Mouse (Mus musculus): ENCODE results near the gene Dst.

Gene Dst

DNA sequence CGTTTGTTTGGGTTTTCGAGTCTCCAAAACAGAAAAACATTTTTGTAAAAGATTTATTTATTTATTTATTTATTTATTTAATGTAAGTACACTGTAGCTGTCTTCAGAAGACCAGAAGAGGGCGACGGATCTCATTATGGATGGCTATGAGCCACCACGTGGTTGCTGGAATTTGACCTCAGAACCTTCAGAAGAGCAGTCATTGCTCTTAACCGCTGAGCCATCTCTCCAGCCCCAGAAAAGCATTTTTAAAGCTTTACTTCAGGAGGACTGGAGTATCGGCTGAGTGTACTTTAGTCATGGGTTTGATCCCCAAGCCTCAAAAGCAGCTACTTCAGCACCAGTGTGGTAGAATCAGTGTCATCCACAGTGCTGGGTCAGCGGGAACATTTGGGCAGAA, 266.9 kb downstream of the Dst start:
- no peak for DNase-seq (ENCODE audit: low spot score)

GRCm38 (mm10) chr1:34178022-34178727, 270.1 kb downstream of the Dst start:
- DNase-seq (ENCODE audit: low spot score) = no peak

DNA sequence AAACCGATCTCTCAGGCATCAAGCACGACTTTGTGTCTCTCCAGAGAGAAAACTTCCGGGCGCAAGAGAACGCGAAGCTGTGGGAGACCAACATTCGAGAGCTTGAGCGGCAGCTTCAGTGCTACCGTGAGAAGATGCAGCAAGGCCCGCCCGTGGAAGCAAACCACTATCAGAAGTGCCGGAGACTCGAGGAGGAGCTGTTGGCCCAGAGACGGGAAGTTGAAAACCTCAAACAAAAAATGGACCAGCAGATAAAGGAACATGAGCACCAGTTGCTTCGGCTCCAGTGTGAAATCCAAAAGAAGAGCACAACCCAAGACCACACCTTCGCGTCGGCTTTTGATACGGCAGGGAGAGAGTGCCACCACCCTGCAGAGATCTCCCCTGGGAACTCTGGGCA, 271.7 kb downstream of the Dst start:
- DNase-seq (ENCODE audit: low spot score) = no peak

- no peak for DNase-seq (ENCODE audit: low spot score)
These were observed 274.6 kb downstream of the Dst start for GRCm38 (mm10) chr1:34182406-34183249.

- DNase-seq (ENCODE audit: low spot score) = no peak
These were observed 275.4 kb downstream of the Dst start for GRCm38 (mm10) chr1:34183250-34183926.

GRCm38 (mm10) chr1:34184266-34184665, 276.2 kb downstream of the Dst start:
- no peak for DNase-seq (ENCODE audit: low spot score)

DNA sequence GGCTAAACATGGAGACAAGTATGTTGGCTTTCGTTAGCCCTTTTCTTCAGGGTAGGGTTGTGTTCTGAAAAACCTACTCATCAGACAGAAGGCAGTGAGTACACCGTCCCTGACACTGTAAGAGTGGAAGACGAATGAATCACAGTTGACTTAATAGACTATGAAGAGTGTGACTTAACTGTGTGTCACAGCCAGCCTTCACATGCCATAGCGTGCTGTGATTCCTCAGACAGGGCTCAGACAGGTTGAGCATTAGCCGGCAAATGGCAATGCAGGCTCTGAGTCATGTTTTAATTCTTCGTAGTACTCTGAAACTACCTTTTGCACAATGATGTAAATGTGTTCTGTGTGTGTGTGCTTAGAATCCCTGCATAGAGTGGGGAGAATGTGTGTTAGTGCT, 278.0 kb downstream of the Dst start:
- no peak for DNase-seq (ENCODE audit: low spot score)

DNA sequence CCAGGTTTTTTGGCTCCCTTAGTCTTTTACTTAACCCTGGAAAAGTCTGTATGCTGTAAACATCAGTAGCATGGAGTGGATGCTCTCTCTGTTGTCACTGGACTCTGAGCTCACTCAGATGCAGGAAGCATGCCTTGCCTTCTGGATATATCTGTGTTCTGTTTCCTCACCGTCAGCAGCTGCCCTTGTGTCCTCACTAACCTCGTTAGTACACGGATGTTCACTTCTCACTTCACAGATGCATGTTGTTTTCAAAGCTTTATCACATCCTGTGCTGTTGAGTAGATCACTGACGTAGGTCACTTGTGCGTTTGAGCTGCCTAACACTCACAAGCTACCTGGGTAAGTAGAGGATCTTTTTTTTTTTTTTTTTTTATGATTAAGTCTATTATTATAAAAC, 279.5 kb downstream of the Dst start:
- DNase-seq (ENCODE audit: low spot score) = no peak

DNA sequence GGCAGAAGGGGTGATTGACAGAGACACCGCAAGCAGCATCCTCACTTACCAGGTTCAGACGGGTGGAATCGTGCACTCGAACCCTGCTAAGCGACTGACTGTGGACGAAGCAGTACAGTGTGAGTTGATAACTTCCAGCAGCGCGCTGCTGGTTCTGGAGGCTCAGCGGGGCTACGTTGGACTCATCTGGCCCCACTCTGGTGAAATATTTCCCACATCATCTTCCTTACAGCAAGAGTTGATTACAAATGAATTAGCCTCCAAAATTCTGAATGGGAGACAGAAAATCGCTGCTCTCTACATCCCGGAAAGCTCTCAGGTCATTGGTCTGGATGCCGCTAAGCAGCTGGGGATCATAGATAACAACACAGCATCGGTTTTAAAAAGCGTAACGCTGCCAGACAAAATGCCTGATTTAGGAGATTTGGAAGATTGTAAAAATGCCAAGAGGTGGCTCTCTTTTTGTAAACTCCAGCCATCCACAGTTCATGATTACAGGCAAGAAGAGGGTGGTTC, 280.8 kb downstream of the Dst start:
- DNase-seq (ENCODE audit: low spot score) = no peak

DNA sequence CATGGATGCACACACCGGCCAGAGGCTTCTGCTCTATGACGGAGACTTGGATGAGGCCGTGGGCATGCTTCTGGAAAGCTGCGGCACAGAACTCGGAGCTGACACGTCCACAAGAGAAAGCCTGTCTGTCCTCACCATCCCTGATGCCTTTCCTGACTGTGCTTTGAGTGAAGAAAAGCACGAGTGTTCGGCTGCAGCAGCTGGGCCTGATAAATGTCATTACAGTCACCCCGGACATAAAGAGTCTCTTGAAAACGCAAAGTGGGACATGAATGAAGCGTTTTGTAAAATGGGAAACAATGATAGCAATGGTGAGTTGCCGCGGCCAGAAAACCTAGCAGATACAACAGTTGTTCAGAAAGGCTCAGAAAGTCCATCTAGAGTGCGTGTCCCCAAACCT, 281.3 kb downstream of the Dst start:
- DNase-seq (ENCODE audit: low spot score) = no peak

DNA sequence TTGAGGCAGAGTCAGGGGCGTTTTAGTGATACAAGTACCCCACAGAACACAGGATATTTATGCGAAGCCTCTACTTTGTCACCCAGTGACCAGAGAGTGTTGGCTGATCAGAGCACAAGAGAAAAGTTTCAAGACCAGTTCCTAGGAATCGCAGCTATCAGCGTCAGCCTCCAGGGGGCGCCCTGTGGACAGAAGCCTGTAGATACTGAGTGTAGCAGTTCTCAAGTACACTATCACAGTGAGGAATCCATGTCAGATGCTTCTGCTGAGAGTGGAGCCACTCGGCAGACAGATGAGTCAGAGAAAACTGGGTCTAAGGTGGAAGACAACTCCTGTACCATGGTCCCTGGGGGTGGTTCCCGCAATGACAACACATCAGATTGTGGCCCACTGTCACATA, 281.9 kb downstream of the Dst start:
- peak; percentile 52 for DNase-seq (ENCODE audit: low spot score)

DNA sequence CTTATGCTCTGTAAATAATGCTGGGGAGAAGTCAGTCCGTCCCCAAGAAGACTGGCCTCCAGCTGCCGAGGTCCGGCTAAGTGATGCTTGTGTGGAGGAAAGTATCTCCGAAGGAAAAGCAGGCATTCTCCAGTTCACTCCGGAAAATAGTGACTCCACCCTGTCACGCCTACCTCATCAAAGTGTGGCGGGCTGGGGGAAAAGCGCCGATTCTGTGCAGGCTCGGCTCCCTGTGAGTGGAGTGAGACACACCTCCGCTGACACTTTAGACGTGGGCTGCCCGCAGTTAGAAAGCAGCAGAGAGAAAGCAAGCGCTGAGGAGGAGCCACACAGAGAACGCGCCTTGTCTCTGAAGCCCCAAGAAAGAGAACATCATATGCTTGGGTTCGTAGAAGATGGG, 284.1 kb downstream of the Dst start:
- DNase-seq (ENCODE audit: low spot score) = no peak

DNA sequence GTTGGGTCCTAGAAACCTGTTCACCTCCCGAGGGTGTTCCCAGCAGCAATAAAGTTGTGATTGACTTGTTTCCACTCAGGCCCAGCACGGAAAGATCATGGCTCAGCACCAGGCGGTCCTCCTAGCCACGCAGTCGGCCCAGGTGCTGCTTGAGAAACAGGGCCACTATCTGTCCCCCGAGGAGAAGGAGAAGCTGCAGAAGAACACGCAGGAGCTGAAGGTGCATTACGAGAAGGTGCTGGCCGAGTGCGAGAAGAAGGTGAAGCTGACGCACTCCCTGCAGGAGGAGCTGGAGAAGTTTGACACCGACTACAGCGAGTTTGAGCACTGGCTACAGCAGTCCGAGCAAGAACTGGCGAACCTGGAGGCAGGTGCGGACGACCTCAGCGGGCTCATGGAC, 292.8 kb downstream of the Dst start:
- DNase-seq (ENCODE audit: low spot score) = no peak

DNA sequence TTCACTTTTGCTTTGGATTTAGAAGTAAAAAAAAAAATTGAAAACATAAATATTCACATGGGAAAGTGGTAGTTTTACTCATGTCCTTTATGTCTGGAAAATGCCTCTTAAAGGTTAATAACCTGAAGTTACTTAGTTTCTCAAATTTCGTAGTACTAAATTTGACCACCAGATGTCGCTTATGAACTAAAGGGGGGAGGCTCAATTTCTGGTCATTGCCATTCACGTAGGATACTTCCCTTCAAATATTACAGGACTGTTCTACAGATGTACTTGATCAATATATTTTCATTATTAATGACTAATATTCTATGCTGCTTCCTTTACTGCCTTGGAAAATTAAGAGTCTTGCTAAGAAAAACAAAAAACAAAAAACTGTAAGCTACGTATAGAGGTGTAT, 293.5 kb downstream of the Dst start:
- DNase-seq (ENCODE audit: low spot score) = no peak

GRCm38 (mm10) chr1:34211704-34212103, 303.7 kb downstream of the Dst start:
- no peak for DNase-seq (ENCODE audit: low spot score)

- no peak for DNase-seq (ENCODE audit: low spot score)
These were observed 308.4 kb downstream of the Dst start for GRCm38 (mm10) chr1:34216456-34216855.

DNA sequence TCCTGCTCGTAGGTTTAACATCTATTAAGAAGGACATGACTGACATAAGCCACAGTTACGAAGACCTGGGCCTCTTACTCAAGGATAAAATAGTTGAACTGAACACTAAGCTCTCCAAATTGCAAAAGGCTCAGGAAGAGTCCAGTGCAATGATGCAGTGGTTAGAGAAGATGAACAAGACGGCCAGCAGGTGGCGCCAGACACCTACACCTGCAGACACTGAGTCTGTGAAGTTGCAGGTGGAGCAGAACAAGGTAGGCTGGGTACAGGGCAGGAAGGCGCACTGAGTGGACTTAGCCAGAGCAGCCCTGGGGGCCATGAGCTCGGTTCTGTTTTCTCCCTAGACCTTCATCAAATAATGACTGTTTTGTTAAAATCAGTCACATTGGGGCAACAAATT, 310.3 kb downstream of the Dst start:
- peak; percentile 79 for DNase-seq (ENCODE audit: low spot score)

DNA sequence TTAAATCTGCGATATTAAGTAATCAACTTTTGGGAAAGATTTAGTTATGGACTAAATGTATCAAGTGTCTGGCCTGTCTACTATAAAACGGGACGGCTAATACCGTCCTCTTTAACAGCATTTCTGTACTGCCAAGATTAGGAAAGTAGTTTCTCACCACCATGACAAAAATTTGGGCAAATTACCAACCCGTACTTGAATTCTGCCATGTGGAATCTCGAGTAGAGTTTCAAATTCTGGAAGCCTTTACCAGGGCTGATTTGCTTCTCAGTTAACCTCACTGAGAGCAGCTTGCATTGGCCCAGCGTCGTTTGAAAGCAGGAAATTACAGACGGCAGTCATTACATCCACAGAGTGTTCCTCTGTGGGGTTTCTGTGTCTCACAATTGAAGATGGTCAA, 310.8 kb downstream of the Dst start:
- DNase-seq (ENCODE audit: low spot score) = no peak

- DNase-seq (ENCODE audit: low spot score) = no peak
These were observed 312.1 kb downstream of the Dst start for GRCm38 (mm10) chr1:34220094-34220601.

- DNase-seq (ENCODE audit: low spot score) = no peak
These were observed 315.8 kb downstream of the Dst start for GRCm38 (mm10) chr1:34223866-34224265.

DNA sequence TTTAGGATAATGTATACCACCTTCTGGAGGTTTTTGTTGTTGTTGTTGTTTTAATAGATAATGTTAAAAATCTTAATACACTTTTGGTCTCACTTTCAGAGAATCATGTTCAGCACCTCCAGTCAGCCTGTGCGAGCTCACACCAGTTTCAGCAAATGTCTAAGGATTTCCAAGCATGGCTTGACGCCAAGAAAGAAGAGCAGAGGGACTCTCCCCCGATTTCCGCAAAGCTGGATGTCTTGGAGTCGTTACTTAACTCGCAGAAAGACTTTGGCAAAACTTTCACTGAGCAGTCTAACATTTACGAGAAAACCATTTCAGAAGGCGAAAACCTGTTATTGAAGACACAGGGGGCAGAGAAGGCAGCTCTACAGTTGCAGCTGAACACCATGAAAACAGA, 319.7 kb downstream of the Dst start:
- DNase-seq (ENCODE audit: low spot score) = no peak

GRCm38 (mm10) chr1:34231041-34231440, 323.0 kb downstream of the Dst start:
- no peak for DNase-seq (ENCODE audit: low spot score)
